Mouse (Mus musculus) erythroblast, adult 5-6 weeks (primary cell): ENCODE data around the gene Fgfr2. TPM values are rescaled to one million over a fixed set of nuclear protein-coding genes. Genes with fewer than 3 reads are reported as not detected.

Source experiments
- ATAC-seq: replicated peaks from 2 replicates; pipeline ENCODE4 v1.8.0; 2016; ENCODE audit warnings: moderate number of reproducible peaks, mild to moderate bottlenecking, moderate TSS enrichment, inconsistent platforms; ENCODE audit not compliant: poor library complexity, low FRiP score, severe bottlenecking
- total RNA-seq, 2 experiments: library from RNA; stranded (forward) in 1 of 2; stranded (reverse) in 1 of 2; fragments of 150-400 nt in 1 of 2; fragments of 200-764, 138-1000 nt in 1 of 2; gene quantifications; 2 replicates each; pipeline versions ENCODE4 v1.2.3 to v1.2.4; 2015 to 2017; ENCODE audit warnings: low replicate concordance in 2 of 2

Fgfr2 gene
- total RNA-seq, 2 experiments from 2014 or later = 4.8 TPM; not detected in 1

GRCm38 (mm10) chr7:132799119-132800016, 323.8 kb downstream of the Fgfr2 start:
- ATAC-seq = no peak

GRCm38 (mm10) chr7:132795141-132795540, 328.0 kb downstream of the Fgfr2 start:
- no peak for ATAC-seq

GRCm38 (mm10) chr7:132793467-132793866, 329.7 kb downstream of the Fgfr2 start:
- no peak for ATAC-seq

- ATAC-seq = peak; percentile 59
These were observed 332.5 kb downstream of the Fgfr2 start for GRCm38 (mm10) chr7:132790447-132791219.

- no peak for ATAC-seq
These were observed 334.3 kb downstream of the Fgfr2 start for GRCm38 (mm10) chr7:132788826-132789225.

GRCm38 (mm10) chr7:132787496-132788190, 335.5 kb downstream of the Fgfr2 start:
- no peak for ATAC-seq

GRCm38 (mm10) chr7:132787022-132787421, 336.1 kb downstream of the Fgfr2 start:
- no peak for ATAC-seq

GRCm38 (mm10) chr7:132786522-132786921, 336.6 kb downstream of the Fgfr2 start:
- no peak for ATAC-seq

- no peak for ATAC-seq
These were observed 337.1 kb downstream of the Fgfr2 start for GRCm38 (mm10) chr7:132786011-132786410.

GRCm38 (mm10) chr7:132784101-132784500, 339.0 kb downstream of the Fgfr2 start:
- ATAC-seq = no peak

- ATAC-seq = no peak
These were observed 341.3 kb downstream of the Fgfr2 start for GRCm38 (mm10) chr7:132781850-132782249.

GRCm38 (mm10) chr7:132781130-132781814, 341.9 kb downstream of the Fgfr2 start:
- no peak for ATAC-seq

- no peak for ATAC-seq
These were observed 342.5 kb downstream of the Fgfr2 start for GRCm38 (mm10) chr7:132780611-132781010.

GRCm38 (mm10) chr7:132778630-132779029, 344.5 kb downstream of the Fgfr2 start:
- peak; percentile 67 for ATAC-seq

- ATAC-seq = peak; percentile 66
These were observed 345.3 kb downstream of the Fgfr2 start for GRCm38 (mm10) chr7:132777728-132778453.

- ATAC-seq = no peak
These were observed 346.0 kb downstream of the Fgfr2 start for GRCm38 (mm10) chr7:132777117-132777516.

- ATAC-seq = peak; percentile 48
These were observed 346.6 kb downstream of the Fgfr2 start for GRCm38 (mm10) chr7:132776338-132777111.

GRCm38 (mm10) chr7:132775922-132776321, 347.2 kb downstream of the Fgfr2 start:
- ATAC-seq = no peak
